Mouse (Mus musculus) myocyte (in vitro differentiated cells): ENCODE measurements at regions not wholly inside any gene's neighbourhood (a gene's known extent, or its start where the extent isn't known, plus 50 kb on each side); places are given as distances from the start of the nearest gene placed in this dataset.

Source experiments
- H3K27me3 ChIP-seq: one replicate; pipeline ENCODE4 v1.6.1; 2011; ENCODE audit not compliant: control insufficient read depth, insufficient read depth, insufficient read length
- H3K36me3 ChIP-seq: one replicate; pipeline ENCODE4 v1.6.1; 2011; ENCODE audit not compliant: control insufficient read depth, insufficient read depth
- H3K4me2 ChIP-seq: one replicate; pipeline ENCODE4 v1.6.1; 2011; ENCODE audit warnings: low read depth, control low read depth
- H3K4me3 ChIP-seq: one replicate; pipeline ENCODE4 v1.5.1; 2011; ENCODE audit warnings: mild to moderate bottlenecking, control low read depth, moderate library complexity
- H3K79me2 ChIP-seq: one replicate; pipeline ENCODE4 v1.6.1; 2011; ENCODE audit not compliant: control insufficient read depth, insufficient read depth
- H3ac ChIP-seq: one replicate; pipeline ENCODE4 v1.6.1; 2011; ENCODE audit not compliant: control insufficient read depth, insufficient read length
- CEBPB ChIP-seq: IDR thresholded peaks from 2 replicates; pipeline ENCODE4 v1.6.1; 2011; ENCODE audit warnings: mild to moderate bottlenecking, moderate library complexity; ENCODE audit not compliant: poor library complexity, insufficient read depth, severe bottlenecking
- E2F4 ChIP-seq: IDR thresholded peaks from one replicate; pipeline ENCODE4 v1.6.1; 2011; ENCODE audit warnings: mild to moderate bottlenecking, control low read depth, moderate library complexity; ENCODE audit not compliant: insufficient read depth
- MAX ChIP-seq: IDR thresholded peaks from one replicate; pipeline ENCODE4 v1.6.1; 2011; ENCODE audit warnings: low read depth, mild to moderate bottlenecking, control low read depth
- MYOD1 ChIP-seq, 3 experiments: IDR thresholded peaks; one replicate each; pipeline ENCODE4 v1.6.1; 2011; ENCODE audit warnings: control low read depth in 2 of 3, low read depth in 2 of 3, mild to moderate bottlenecking in 2 of 3, moderate library complexity in 1 of 3; ENCODE audit not compliant: insufficient read length in 2 of 3, control insufficient read depth in 1 of 3
- MYOG ChIP-seq, 3 experiments: IDR thresholded peaks; one replicate each; pipeline ENCODE4 v1.6.1; 2011; ENCODE audit warnings: control low read depth in 2 of 3, low read depth in 2 of 3, mild to moderate bottlenecking in 2 of 3; ENCODE audit not compliant: insufficient read length in 2 of 3, control insufficient read depth in 1 of 3, insufficient read depth in 1 of 3
- POLR2A ChIP-seq: IDR thresholded peaks from one replicate; pipeline ENCODE4 v1.6.1; 2011; ENCODE audit warnings: low read depth, mild to moderate bottlenecking, control low read depth, moderate library complexity; ENCODE audit not compliant: insufficient read length
- POLR2AphosphoS2 ChIP-seq: IDR thresholded peaks from one replicate; pipeline ENCODE4 v1.6.1; 2011; ENCODE audit warnings: low read depth, control low read depth; ENCODE audit not compliant: insufficient read length
- REST ChIP-seq: IDR thresholded peaks from one replicate; pipeline ENCODE4 v1.6.1; 2011; ENCODE audit warnings: mild to moderate bottlenecking, control low read depth, moderate library complexity; ENCODE audit not compliant: insufficient read depth, insufficient read length
- SRF ChIP-seq: IDR thresholded peaks from one replicate; pipeline ENCODE4 v1.6.1; 2011; ENCODE audit warnings: low read depth; ENCODE audit not compliant: control insufficient read depth, insufficient read length
- TCF12 ChIP-seq: IDR thresholded peaks from one replicate; pipeline ENCODE4 v1.6.1; 2011; ENCODE audit warnings: mild to moderate bottlenecking, control low read depth; ENCODE audit not compliant: poor library complexity, insufficient read depth, severe bottlenecking
- TCF3 ChIP-seq: IDR thresholded peaks from one replicate; pipeline ENCODE4 v1.6.1; 2011; ENCODE audit warnings: low read depth, control low read depth; ENCODE audit not compliant: insufficient read length
- USF1 ChIP-seq: IDR thresholded peaks from one replicate; pipeline ENCODE4 v1.6.1; 2011; ENCODE audit warnings: low read depth, mild to moderate bottlenecking, control low read depth, moderate library complexity

DNA sequence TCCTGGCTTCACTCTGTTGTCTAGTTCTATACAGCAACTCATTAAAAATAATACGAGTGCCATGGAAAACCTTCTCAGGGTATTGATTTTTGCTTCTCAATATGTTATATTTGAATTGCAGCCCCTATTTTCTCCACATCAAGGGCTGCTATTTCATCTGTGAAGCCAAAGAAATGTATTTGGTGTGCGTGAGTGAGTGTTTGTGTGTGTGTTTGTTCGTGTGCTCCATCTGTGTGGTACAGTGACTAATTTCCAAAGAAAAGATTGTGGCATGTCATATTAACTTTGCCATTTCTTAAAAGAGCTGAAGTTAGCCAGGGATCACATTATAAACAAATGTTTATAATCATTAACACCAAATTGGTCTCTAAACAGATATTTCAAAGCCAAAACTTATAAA lies 493.1 kb downstream of the Hace1 start:
- H3K36me3 ChIP-seq: no peaks in the 10 kb centered on the region
- no peak overlapping the region for H3K4me3 ChIP-seq
- H3ac ChIP-seq: no peak overlapping the region
- TF ChIP-seq SRF (no peak), TCF12 (no peak), E2F4 (no peak), TCF3 (no peak), MYOD1 (IDR thresholded peaks at IDR 0.05; ENCODE audit: control insufficient read depth in 1 of 3, insufficient read length in 2 of 3, low read depth in 2 of 3) (no peak), MAX (no peak)
- H3K27me3 ChIP-seq: no peaks in the 10 kb centered on the region
- no peak overlapping the region for H3K4me2 ChIP-seq
- no peaks in the 10 kb centered on the region for H3K79me2 ChIP-seq

DNA sequence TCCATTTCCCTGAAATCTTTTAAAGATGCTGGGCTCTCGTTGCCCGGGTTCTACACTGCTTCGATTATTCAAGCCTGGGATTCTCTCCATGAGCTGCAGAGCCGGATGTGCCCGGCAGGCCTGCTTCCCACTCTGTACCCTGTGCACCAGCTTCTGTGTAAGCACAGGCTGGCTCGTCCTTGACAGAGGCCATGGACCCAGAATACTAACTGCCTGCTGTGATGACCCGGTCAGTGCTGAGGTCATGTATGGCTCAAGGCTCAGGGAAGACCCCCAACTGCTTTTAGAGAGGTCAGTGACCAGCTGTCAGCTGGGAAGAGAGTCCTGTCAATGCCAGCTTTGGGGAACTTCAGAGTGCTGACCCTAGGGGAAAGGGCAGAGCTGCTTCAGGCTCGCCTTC lies 493.6 kb downstream of the Hace1 start:
- H3K4me3 ChIP-seq: no peak overlapping the region
- H3K36me3 ChIP-seq: no peaks in the 10 kb centered on the region
- no peaks in the 10 kb centered on the region for H3K79me2 ChIP-seq
- TF ChIP-seq CEBPB (no peak), REST (no peak), E2F4 (no peak), TCF12 (no peak), MYOD1 (IDR thresholded peaks at IDR 0.05; ENCODE audit: control insufficient read depth in 1 of 3, insufficient read length in 2 of 3, low read depth in 2 of 3) (no peak), SRF (no peak), POLR2AphosphoS2 (no peak), TCF3 (no peak), MYOG (IDR thresholded peaks at IDR 0.05; ENCODE audit: control insufficient read depth in 1 of 3, insufficient read depth in 1 of 3, insufficient read length in 2 of 3, low read depth in 2 of 3) (no peak), USF1 (no peak), POLR2A (no peak), MAX (no peak)
- H3K4me2 ChIP-seq: no peak overlapping the region
- no peaks in the 10 kb centered on the region for H3K27me3 ChIP-seq
- H3ac ChIP-seq: no peak overlapping the region

DNA sequence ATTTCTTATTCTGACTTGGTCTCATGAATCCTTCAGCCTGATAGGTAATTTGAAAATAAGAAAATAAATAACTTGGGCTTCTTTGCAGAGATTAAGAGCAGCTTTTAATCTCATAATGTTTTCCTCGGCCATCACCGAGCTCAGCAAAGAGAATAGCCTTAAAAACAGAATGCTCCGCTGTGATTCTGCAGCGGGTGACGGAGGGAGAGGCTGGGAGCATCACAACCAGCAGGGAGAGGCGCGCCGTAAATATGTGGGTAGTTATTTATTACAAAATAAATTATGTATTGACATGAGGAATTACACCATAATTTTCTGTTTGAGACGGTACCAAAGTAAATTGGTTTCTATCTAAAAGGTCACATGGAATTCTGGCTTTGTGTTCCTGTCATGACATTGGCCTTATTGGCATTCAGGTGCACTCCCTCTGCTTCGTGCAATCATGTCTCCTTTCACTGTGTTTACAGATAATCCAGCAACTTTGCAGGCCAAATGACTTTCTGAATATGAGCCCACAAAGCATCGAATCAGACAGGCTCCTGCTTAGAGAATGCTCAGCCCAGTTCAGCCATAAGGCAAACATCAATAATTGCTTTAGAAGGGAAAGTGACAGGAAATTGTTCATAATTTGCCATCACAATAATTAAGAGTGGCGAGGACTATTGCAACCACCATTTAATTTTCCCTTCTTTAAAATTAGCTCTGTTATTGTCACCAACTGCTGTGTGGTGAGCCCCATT lies 494.4 kb downstream of the Hace1 start:
- Histone ChIP-seq H3K36me3 (no peaks in the 10 kb centered on the region), H3ac (no peak overlapping the region), H3K4me2 (no peak overlapping the region), H3K4me3 (no peak overlapping the region), H3K79me2 (no peaks in the 10 kb centered on the region), H3K27me3 (no peaks in the 10 kb centered on the region)
- TF ChIP-seq POLR2AphosphoS2 (no peak), E2F4 (no peak), USF1 (no peak), SRF (no peak), MYOG (IDR thresholded peaks at IDR 0.05; ENCODE audit: control insufficient read depth in 1 of 3, insufficient read depth in 1 of 3, insufficient read length in 2 of 3, low read depth in 2 of 3) (no peak), REST (no peak), POLR2A (no peak), CEBPB (no peak), MAX (no peak), MYOD1 (IDR thresholded peaks at IDR 0.05; ENCODE audit: control insufficient read depth in 1 of 3, insufficient read length in 2 of 3, low read depth in 2 of 3) (no peak), TCF3 (no peak), TCF12 (no peak)

DNA sequence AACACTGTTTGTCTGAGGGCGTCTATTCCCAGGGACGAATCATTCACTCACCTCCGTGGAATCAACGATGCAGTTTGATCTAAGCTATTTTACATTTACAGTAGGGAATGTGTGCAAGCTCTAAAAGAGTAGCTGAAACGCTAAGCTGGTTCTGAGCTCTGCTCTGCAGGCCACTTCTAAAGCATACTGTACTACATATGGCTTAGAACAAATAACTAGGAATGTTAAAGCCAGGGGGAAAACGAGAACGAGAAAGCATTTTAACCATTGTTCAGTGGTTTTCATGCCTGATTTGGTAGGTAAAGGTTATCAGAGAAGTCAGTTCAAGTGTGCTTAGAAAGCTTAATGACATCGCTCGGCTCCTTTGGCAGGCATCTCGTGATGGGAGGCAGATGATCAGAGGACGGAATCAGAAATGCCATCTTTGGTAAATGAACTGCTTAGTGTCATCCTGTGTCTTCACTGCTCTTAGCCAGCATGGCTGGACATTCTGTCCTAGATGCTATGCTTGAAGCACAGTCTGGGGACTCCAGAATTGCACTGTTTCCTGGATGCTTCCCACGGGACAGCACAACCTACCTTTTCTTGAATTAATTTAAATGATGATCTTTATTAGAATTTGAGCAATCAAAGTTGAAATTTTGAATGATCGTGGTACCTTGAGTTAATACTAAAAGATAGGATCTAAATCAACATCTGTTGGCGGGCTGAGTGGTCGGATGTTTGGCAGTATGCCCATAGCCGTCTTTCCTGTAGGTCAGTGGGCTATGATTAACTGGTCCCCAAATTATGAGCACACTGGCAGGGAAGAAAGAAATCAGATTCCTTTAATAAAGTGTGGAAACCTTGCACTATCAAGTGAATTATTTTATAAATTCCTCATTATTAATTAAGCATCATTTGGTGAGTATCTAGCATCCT lies 495.2 kb downstream of the Hace1 start:
- TF ChIP-seq MAX (no peak), POLR2A (no peak), POLR2AphosphoS2 (no peak)
- Histone ChIP-seq H3K4me2 (no peak overlapping the region), H3K4me3 (no peak overlapping the region), H3K79me2 (no peaks in the 10 kb centered on the region), H3K36me3 (no peaks in the 10 kb centered on the region), H3ac (no peak overlapping the region), H3K27me3 (no peaks in the 10 kb centered on the region)

DNA sequence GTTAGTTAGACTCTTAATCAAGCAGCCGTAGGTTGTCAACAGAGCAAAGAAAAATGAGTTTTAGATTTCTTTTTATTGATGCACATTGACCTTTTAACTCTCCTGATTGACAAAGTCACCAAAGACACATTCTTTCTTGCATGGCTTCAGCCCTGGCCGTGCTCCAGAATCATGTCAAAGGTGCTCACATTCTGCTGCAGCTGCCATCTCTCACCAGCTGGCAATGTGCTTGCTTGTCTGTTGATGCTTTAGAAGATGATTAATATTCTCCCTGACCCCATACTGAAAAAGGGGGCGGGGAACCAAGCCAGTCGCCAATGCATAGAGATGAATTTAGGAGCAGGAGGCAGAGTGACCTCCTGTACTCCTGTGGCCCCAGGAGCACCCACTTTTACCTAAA lies 510.1 kb downstream of the Hace1 start:
- Histone ChIP-seq H3K79me2 (no peaks in the 10 kb centered on the region), H3K4me3 (no peak overlapping the region), H3ac (no peak overlapping the region), H3K27me3 (no peaks in the 10 kb centered on the region), H3K36me3 (no peaks in the 10 kb centered on the region), H3K4me2 (no peak overlapping the region)
- TF ChIP-seq E2F4 (no peak), MAX (no peak), TCF12 (no peak), TCF3 (no peak), USF1 (no peak), MYOG (IDR thresholded peaks at IDR 0.05; ENCODE audit: control insufficient read depth in 1 of 3, insufficient read depth in 1 of 3, insufficient read length in 2 of 3, low read depth in 2 of 3) (no peak), SRF (no peak), CEBPB (no peak), POLR2AphosphoS2 (no peak), REST (no peak), POLR2A (no peak), MYOD1 (IDR thresholded peaks at IDR 0.05; ENCODE audit: control insufficient read depth in 1 of 3, insufficient read length in 2 of 3, low read depth in 2 of 3) (no peak)
